Mouse (Mus musculus) intestine, embryonic 15.5 days (tissue): ENCODE results near the gene Unc5cl. TPM values are rescaled to one million over a fixed set of nuclear protein-coding genes. Genes with fewer than 3 reads are reported as not detected.

Experiments
- polyA plus RNA-seq: library from polyadenylated mRNA; unstranded; fragments of >200 nt; fragmentation: Nextera tagmentation; extraction: Ambion mirVana; gene quantifications from 2 replicates; pipeline ENCODE4 v1.2.1, GENCODE M21; 2015

Gene Unc5cl
- polyA plus RNA-seq, 1 experiment from 2014 or later, result 36.3 TPM

Other genes with a start within 250 kb of the Unc5cl start
- gene Trem1, start 222.1 kb upstream of the Unc5cl start, polyA plus RNA-seq, result 0.24 and 0.37 TPM in 2 replicates
- 0.19 and 0.23 TPM in 2 replicates for gene Trem3, start 207.1 kb upstream of the Unc5cl start, polyA plus RNA-seq
- 2.4 and 3.3 TPM in 2 replicates for gene Treml4, start 190.6 kb upstream of the Unc5cl start, polyA plus RNA-seq
- gene Treml2, start 155.4 kb upstream of the Unc5cl start, polyA plus RNA-seq, result 0.24 and 0.37 TPM in 2 replicates
- gene B430306N03Rik, start 138.8 kb upstream of the Unc5cl start, polyA plus RNA-seq, result 0.28 and 0.45 TPM in 2 replicates
- gene Trem2, start 108.5 kb upstream of the Unc5cl start, polyA plus RNA-seq, result 4.2 and 4.7 TPM in 2 replicates
- 0.44 and 0.68 TPM in 2 replicates for gene Treml1, start 95.0 kb upstream of the Unc5cl start, polyA plus RNA-seq
- gene Nfya, start 45.0 kb upstream of the Unc5cl start, polyA plus RNA-seq, result 11.2 and 12.5 TPM in 2 replicates
- 72.8 and 73.2 TPM in 2 replicates for gene Oard1, start 44.9 kb upstream of the Unc5cl start, polyA plus RNA-seq
- gene Apobec2, start 22.0 kb upstream of the Unc5cl start, polyA plus RNA-seq, result 3.8 and 4.1 TPM in 2 replicates
- gene Tspo2, start 3.4 kb upstream of the Unc5cl start, polyA plus RNA-seq, result 3.5 and 4.4 TPM in 2 replicates